Mouse (Mus musculus) myocyte (in vitro differentiated cells): ENCODE data around the gene Lrrc1.

Source experiments
- CEBPB ChIP-seq: IDR thresholded peaks from 2 replicates; pipeline ENCODE4 v1.6.1; 2011; ENCODE audit warnings: mild to moderate bottlenecking, moderate library complexity; ENCODE audit not compliant: poor library complexity, insufficient read depth, severe bottlenecking
- E2F4 ChIP-seq: IDR thresholded peaks from one replicate; pipeline ENCODE4 v1.6.1; 2011; ENCODE audit warnings: mild to moderate bottlenecking, control low read depth, moderate library complexity; ENCODE audit not compliant: insufficient read depth
- MAX ChIP-seq: IDR thresholded peaks from one replicate; pipeline ENCODE4 v1.6.1; 2011; ENCODE audit warnings: low read depth, mild to moderate bottlenecking, control low read depth
- MYOD1 ChIP-seq, 3 experiments: IDR thresholded peaks; one replicate each; pipeline ENCODE4 v1.6.1; 2011; ENCODE audit warnings: control low read depth in 2 of 3, low read depth in 2 of 3, mild to moderate bottlenecking in 2 of 3, moderate library complexity in 1 of 3; ENCODE audit not compliant: insufficient read length in 2 of 3, control insufficient read depth in 1 of 3
- MYOG ChIP-seq, 3 experiments: IDR thresholded peaks; one replicate each; pipeline ENCODE4 v1.6.1; 2011; ENCODE audit warnings: control low read depth in 2 of 3, low read depth in 2 of 3, mild to moderate bottlenecking in 2 of 3; ENCODE audit not compliant: insufficient read length in 2 of 3, control insufficient read depth in 1 of 3, insufficient read depth in 1 of 3
- POLR2A ChIP-seq: IDR thresholded peaks from one replicate; pipeline ENCODE4 v1.6.1; 2011; ENCODE audit warnings: low read depth, mild to moderate bottlenecking, control low read depth, moderate library complexity; ENCODE audit not compliant: insufficient read length
- POLR2AphosphoS2 ChIP-seq: IDR thresholded peaks from one replicate; pipeline ENCODE4 v1.6.1; 2011; ENCODE audit warnings: low read depth, control low read depth; ENCODE audit not compliant: insufficient read length
- SRF ChIP-seq: IDR thresholded peaks from one replicate; pipeline ENCODE4 v1.6.1; 2011; ENCODE audit warnings: low read depth; ENCODE audit not compliant: control insufficient read depth, insufficient read length
- TCF12 ChIP-seq: IDR thresholded peaks from one replicate; pipeline ENCODE4 v1.6.1; 2011; ENCODE audit warnings: mild to moderate bottlenecking, control low read depth; ENCODE audit not compliant: poor library complexity, insufficient read depth, severe bottlenecking
- TCF3 ChIP-seq: IDR thresholded peaks from one replicate; pipeline ENCODE4 v1.6.1; 2011; ENCODE audit warnings: low read depth, control low read depth; ENCODE audit not compliant: insufficient read length
- USF1 ChIP-seq: IDR thresholded peaks from one replicate; pipeline ENCODE4 v1.6.1; 2011; ENCODE audit warnings: low read depth, mild to moderate bottlenecking, control low read depth, moderate library complexity

DNA sequence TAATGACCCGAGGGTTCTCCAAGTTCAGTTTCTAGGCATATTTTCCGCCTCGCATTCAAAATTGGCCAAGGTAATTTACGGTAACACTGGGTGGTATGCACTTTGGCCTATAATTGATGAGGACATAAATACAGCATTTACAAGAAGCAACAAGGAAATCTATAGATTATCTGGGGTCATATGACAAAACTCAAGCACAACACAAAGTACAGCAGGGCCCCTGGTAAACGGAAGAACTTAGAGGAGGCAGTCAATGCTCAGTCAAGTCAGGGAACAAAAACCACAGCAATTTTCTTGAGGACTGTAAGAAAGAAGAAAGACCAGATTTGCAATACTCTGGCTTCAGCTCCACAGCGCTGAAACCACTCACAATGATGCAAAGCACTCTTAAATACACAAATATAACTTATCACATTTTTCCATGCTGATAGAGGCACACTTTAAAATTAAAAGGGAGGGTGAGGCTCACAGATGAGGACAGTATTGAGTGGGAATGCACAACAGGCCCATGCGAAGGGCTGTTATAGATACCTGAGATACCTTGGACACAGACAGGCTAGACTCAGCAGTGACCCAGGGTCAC, 27.8 kb downstream of the Lrrc1 start:
- TF ChIP-seq USF1 (no peak), POLR2AphosphoS2 (no peak), TCF12 (no peak), POLR2A (no peak), MYOG (IDR thresholded peaks at IDR 0.05; ENCODE audit: control insufficient read depth in 1 of 3, insufficient read depth in 1 of 3, insufficient read length in 2 of 3, low read depth in 2 of 3) (no peak), MAX (no peak), TCF3 (no peak), E2F4 (no peak), MYOD1 (IDR thresholded peaks at IDR 0.05; ENCODE audit: control insufficient read depth in 1 of 3, insufficient read length in 2 of 3, low read depth in 2 of 3) (no peak), CEBPB (no peak), SRF (no peak)
